In the genomic region with DNA sequence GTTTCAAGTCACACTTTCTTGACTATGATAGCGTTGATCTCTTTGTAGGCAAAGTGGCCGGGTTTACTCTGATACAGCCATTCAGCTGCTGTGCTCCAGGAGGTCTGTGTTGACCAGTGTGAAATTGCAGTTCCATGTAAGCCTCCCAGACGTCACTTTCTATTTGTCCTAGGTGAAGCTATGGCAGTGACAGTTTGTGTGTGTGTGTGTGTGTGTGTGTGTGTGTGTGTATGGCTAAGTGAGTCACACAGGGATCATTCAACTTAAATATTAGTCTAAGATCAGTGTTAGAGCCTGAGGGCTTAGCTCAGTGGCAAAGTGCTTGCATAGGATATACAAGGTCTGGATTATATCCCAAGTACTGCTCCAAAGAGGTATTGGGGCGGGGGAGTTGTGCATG, we compare ENCODE assay signal across 22 mouse cellular contexts.
"Had no signal": no experiment of that assay in that cellular context is flagged by ENCODE, and none has a peak within 500 bp of the region (broad histone marks: within the 10 kb centered on the region; RNA-seq: fewer than 3 reads in every experiment).

No protein-coding gene starts in this region.

- H3K27me3 ChIP-seq: kidney, embryonic 15.5 days; lung, embryonic 15.5 days; midbrain, embryonic 13.5 days; neural tube, embryonic 13.5 days had no signal

- DNase-seq: kidney, adult 11 months; kidney, adult 8-10 months; kidney, postnatal 10 days; kidney, postnatal 36 days; layer of hippocampus, postnatal 36 days; lung, adult 18-20 months; lung, postnatal 10 days; lung, postnatal 36 days; right cerebral cortex, adult 18-20 months; right cerebral cortex, postnatal 14 days; right cerebral cortex, postnatal 4 days; thymus, postnatal 36 days had no signal

- H3K9ac ChIP-seq: kidney, embryonic 15.5 days; liver, embryonic 14.5 days; lung, embryonic 15.5 days; midbrain, embryonic 13.5 days; neural tube, embryonic 13.5 days had no signal

- H3K4me3 ChIP-seq: kidney, embryonic 15.5 days; left cerebral cortex, adult 2 months; lung, embryonic 15.5 days; megakaryocyte, embryonic 14.5 days; midbrain, embryonic 10.5 days; midbrain, embryonic 13.5 days; myocyte; neural tube, embryonic 13.5 days had no signal

- H3K27ac ChIP-seq: kidney, embryonic 15.5 days; left cerebral cortex, adult 2 months; liver, embryonic 14.5 days; lung, embryonic 15.5 days; midbrain, embryonic 10.5 days; midbrain, embryonic 13.5 days; neural tube, embryonic 13.5 days had no signal

- H3K9me3 ChIP-seq: kidney, embryonic 15.5 days; lung, embryonic 15.5 days; midbrain, embryonic 13.5 days had no signal

- ATAC-seq: midbrain, embryonic 13.5 days; midbrain, embryonic 16.5 days had no signal

- H3K4me1 ChIP-seq: megakaryocyte, embryonic 14.5 days had no signal

- H3K4me2 ChIP-seq: kidney, embryonic 15.5 days; lung, embryonic 15.5 days; midbrain, embryonic 13.5 days; neural tube, embryonic 13.5 days had no signal
